Mouse (Mus musculus) heart, adult 2 months (tissue): ENCODE measurements around the gene Itpr1.

Experiments used
- CTCF ChIP-seq: fragments of 200-600 bp; IDR thresholded peaks from 2 replicates; pipeline ENCODE4 v1.8.1; 2022; ENCODE audit warnings: antibody characterized with exemption, mild to moderate bottlenecking, moderate library complexity
- EP300 ChIP-seq: fragments of 200-500 bp; IDR thresholded peaks from 2 replicates; pipeline ENCODE4 v1.6.1; 2011; ENCODE audit warnings: low read depth, low read length, control low read depth; ENCODE audit not compliant: insufficient read depth
- POLR2A ChIP-seq: fragments of 200-500 bp; IDR thresholded peaks from 2 replicates; pipeline ENCODE4 v1.6.1; 2011; ENCODE audit warnings: mild to moderate bottlenecking, low read depth, low read length, control low read depth; ENCODE audit not compliant: insufficient read depth

GRCm38 (mm10) chr6:108517986-108518385 is 305.1 kb downstream of the Itpr1 start:
- TF ChIP-seq CTCF, result no peak
- no peak for TF ChIP-seq EP300
- TF ChIP-seq POLR2A, result no peak
